Mouse (Mus musculus): Measurements from ENCODE around the gene BC029722.

Gene BC029722

GRCm38 (mm10) chr2:155784534-155784933, 34.7 kb downstream of the BC029722 start:
- no peak for DNase-seq (ENCODE audit: low read depth, low spot score)

- no peak for DNase-seq (ENCODE audit: low read depth, low spot score)
Measured at GRCm38 (mm10) chr2:155779506-155779905, 39.7 kb downstream of the BC029722 start.

GRCm38 (mm10) chr2:155779066-155779465, 40.2 kb downstream of the BC029722 start:
- no peak for DNase-seq (ENCODE audit: low read depth, low spot score)

- DNase-seq (ENCODE audit: low read depth, low spot score): no peak
Measured at GRCm38 (mm10) chr2:155778004-155778403, 41.2 kb downstream of the BC029722 start.

- no peak for DNase-seq (ENCODE audit: low read depth, low spot score)
Measured at GRCm38 (mm10) chr2:155777688-155777985, 41.6 kb downstream of the BC029722 start.

- DNase-seq (ENCODE audit: low read depth, low spot score): no peak
Measured at GRCm38 (mm10) chr2:155776824-155777687, 42.2 kb downstream of the BC029722 start.

GRCm38 (mm10) chr2:155775685-155776263, 43.5 kb downstream of the BC029722 start:
- DNase-seq (ENCODE audit: low read depth, low spot score): peak; percentile 50

- DNase-seq (ENCODE audit: low read depth, low spot score): no peak
Measured at GRCm38 (mm10) chr2:155774927-155775684, 44.1 kb downstream of the BC029722 start, which contains the start of gene Mmp24. Mmp24 (plus strand) TSS chr2:155775342.

GRCm38 (mm10) chr2:155774261-155774926, 44.8 kb downstream of the BC029722 start:
- DNase-seq (ENCODE audit: low read depth, low spot score): no peak

GRCm38 (mm10) chr2:155773664-155774063, 45.6 kb downstream of the BC029722 start:
- no peak for DNase-seq (ENCODE audit: low read depth, low spot score)
